Mouse (Mus musculus) midbrain, embryonic 11.5 days (tissue): ENCODE data around the gene Ostm1. TPM values are rescaled to one million over a fixed set of nuclear protein-coding genes. Genes with fewer than 3 reads are reported as not detected.
A peak's percentile ranks its signal among the peaks of the same experiment; 100 is the strongest.

Experiments
- ATAC-seq: fragments of 200-750 bp; cut with Nextera tagmentation; 2 replicates; pipeline ENCODE4 v1.8.0; 2017; ENCODE audit warnings: moderate TSS enrichment, moderate library complexity; ENCODE audit not compliant: low FRiP score
- DNase-seq: peaks from one replicate; pipeline ENCODE4 v3.0.0; 2015; ENCODE audit warnings: low spot score; ENCODE audit errors: missing footprints
- H3K27ac ChIP-seq: fragments of 300-500 bp; sonication (generic); 2 replicates; pipeline ENCODE4 v1.5.1; 2014; ENCODE audit warnings: low read depth, low read length
- H3K27me3 ChIP-seq: fragments of 300-500 bp; sonication (generic); 2 replicates; pipeline ENCODE4 v1.6.1; 2014; ENCODE audit warnings: mild to moderate bottlenecking, low read length, moderate library complexity, mixed read lengths; ENCODE audit not compliant: control insufficient read depth, insufficient read depth
- H3K36me3 ChIP-seq: fragments of 300-500 bp; sonication (generic); 2 replicates; pipeline ENCODE4 v1.6.1; 2014; ENCODE audit warnings: mild to moderate bottlenecking, low read length, moderate library complexity, mixed read lengths; ENCODE audit not compliant: control insufficient read depth, insufficient read depth
- H3K4me1 ChIP-seq: fragments of 300-500 bp; sonication (generic); 2 replicates; pipeline ENCODE4 v1.6.1; 2014; ENCODE audit warnings: low read length; ENCODE audit not compliant: control insufficient read depth, insufficient read depth
- H3K4me2 ChIP-seq: fragments of 300-500 bp; sonication (generic); 2 replicates; pipeline ENCODE4 v1.6.1; 2014; ENCODE audit warnings: mild to moderate bottlenecking, moderate library complexity
- H3K4me3 ChIP-seq: fragments of 300-500 bp; sonication (generic); 2 replicates; pipeline ENCODE4 v1.5.1; 2014; ENCODE audit warnings: low read depth, low read length
- H3K9ac ChIP-seq: fragments of 300-500 bp; sonication (generic); 2 replicates; pipeline ENCODE4 v1.6.1; 2014; ENCODE audit warnings: low read length
- H3K9me3 ChIP-seq: fragments of 300-500 bp; sonication (generic); 2 replicates; pipeline ENCODE4 v1.6.1; 2016; ENCODE audit warnings: low read length; ENCODE audit not compliant: control insufficient read depth
- WGBS: fragments of 180-500 bp; shearing (Covaris S2); extraction: QIAGEN DNeasy Blood & Tissue Kit; methylation state at CpG from one replicate; pipeline ENCODE4 v1.1.7; 2014; 5-methylcytosine and 5-hydroxymethylcytosine counted together
- polyA plus RNA-seq: library from polyadenylated mRNA; unstranded; fragments of >200 nt; fragmentation: Nextera tagmentation; extraction: Ambion mirVana; gene quantifications from 2 replicates; pipeline ENCODE4 v1.2.1, GENCODE M21; 2014

Gene Ostm1
- 28.5 and 29.2 TPM in 2 replicates for polyA plus RNA-seq

- peak within 1 kb of the TSS; percentile 85 for H3K9ac ChIP-seq
- no peaks in the 10 kb centered on the region for H3K36me3 ChIP-seq
- DNase-seq (peak; percentile 97), ATAC-seq (peak; percentile 71)
- peaks cover 76% of the 10 kb centered on the region for H3K27me3 ChIP-seq
- peaks cover 38% of the 10 kb centered on the region for H3K4me1 ChIP-seq
- H3K4me3 ChIP-seq: peak within 1 kb of the TSS; percentile 61
- peak within 1 kb of the TSS; percentile 72 for H3K4me2 ChIP-seq
- WGBS: under 1% methylated on average over 43 of the region's 43 CpGs
- H3K27ac ChIP-seq: peak within 1 kb of the TSS; percentile 61; the same call in 1 of the 2 replicates
- no peaks in the 10 kb centered on the region for H3K9me3 ChIP-seq
Measured at GRCm38 (mm10) chr10:42583157-42583872, at the start of gene Ostm1, which contains the start of gene Nr2e1. Gene Ostm1, plus strand, starts transcription at chr10:42583822. Gene Nr2e1, minus strand, starts transcription at chr10:42583632.

GRCm38 (mm10) chr10:42533836-42534453 lies 49.7 kb upstream of the Ostm1 start:
- no peaks in the 10 kb centered on the region for H3K4me1 ChIP-seq
- peaks cover 3% of the 10 kb centered on the region; the same call in 1 of the 2 replicates for H3K36me3 ChIP-seq
- no peak overlapping the region for H3K4me2 ChIP-seq
- no peaks in the 10 kb centered on the region for H3K27me3 ChIP-seq
- WGBS: 88% methylated on average over 11 of the region's 11 CpGs
- H3K9ac ChIP-seq: no peak overlapping the region
- H3K27ac ChIP-seq: no peak overlapping the region; the same call in 1 of the 2 replicates
- no peak overlapping the region for H3K4me3 ChIP-seq
- ATAC-seq (no peak), DNase-seq (no peak)
- no peaks in the 10 kb centered on the region for H3K9me3 ChIP-seq

- H3K4me1 ChIP-seq: peaks cover 4% of the 10 kb centered on the region; the same call in 1 of the 2 replicates
- ATAC-seq: no peak
- H3K4me3 ChIP-seq: no peak overlapping the region
- no peak for DNase-seq
- no peaks in the 10 kb centered on the region for H3K9me3 ChIP-seq
- no peaks in the 10 kb centered on the region for H3K27me3 ChIP-seq
- H3K27ac ChIP-seq: peak overlapping the region; percentile 5; the same call in 1 of the 2 replicates
- no peak overlapping the region for H3K9ac ChIP-seq
- no peak overlapping the region for H3K4me2 ChIP-seq
- 88% methylated on average over 9 of the region's 9 CpGs for WGBS
- H3K36me3 ChIP-seq: 0 out of 2 replicates have a peak, but pooled peaks cover 3% of the 10 kb centered on the region
Measured at GRCm38 (mm10) chr10:42537571-42538316, 45.9 kb upstream of the Ostm1 start.

GRCm38 (mm10) chr10:42545707-42546503 lies 37.7 kb upstream of the Ostm1 start:
- Histone ChIP-seq H3K4me1 (no peaks in the 10 kb centered on the region), H3K9ac (no peak overlapping the region), H3K4me3 (no peak overlapping the region), H3K27me3 (no peaks in the 10 kb centered on the region), H3K27ac (no peak overlapping the region), H3K36me3 (no peaks in the 10 kb centered on the region), H3K9me3 (no peaks in the 10 kb centered on the region), H3K4me2 (no peak overlapping the region)
- no peak for DNase-seq
- 85% methylated on average over 6 of the region's 6 CpGs for WGBS
- ATAC-seq: no peak

GRCm38 (mm10) chr10:42546507-42546906 lies 37.1 kb upstream of the Ostm1 start:
- H3K27ac ChIP-seq: no peak overlapping the region
- no peak overlapping the region for H3K4me3 ChIP-seq
- no peaks in the 10 kb centered on the region for H3K27me3 ChIP-seq
- no peak overlapping the region for H3K4me2 ChIP-seq
- WGBS: 92% methylated on average over 3 of the region's 3 CpGs
- DNase-seq (no peak), ATAC-seq (no peak)
- H3K9me3 ChIP-seq: no peaks in the 10 kb centered on the region
- no peak overlapping the region for H3K9ac ChIP-seq
- no peaks in the 10 kb centered on the region for H3K36me3 ChIP-seq
- H3K4me1 ChIP-seq: no peaks in the 10 kb centered on the region

- Histone ChIP-seq H3K4me2 (no peak overlapping the region), H3K27ac (no peak overlapping the region), H3K4me3 (no peak overlapping the region), H3K9me3 (no peaks in the 10 kb centered on the region), H3K9ac (no peak overlapping the region), H3K4me1 (peaks cover 3% of the 10 kb centered on the region; the same call in 1 of the 2 replicates), H3K36me3 (no peaks in the 10 kb centered on the region), H3K27me3 (peaks cover 4% of the 10 kb centered on the region)
- DNase-seq: no peak
- ATAC-seq: no peak
- 80% methylated on average over 5 of the region's 5 CpGs for WGBS
Measured at GRCm38 (mm10) chr10:42559581-42560200, 23.9 kb upstream of the Ostm1 start.

GRCm38 (mm10) chr10:42562272-42562671 lies 21.4 kb upstream of the Ostm1 start:
- WGBS: 6% methylated on average over 12 of the region's 12 CpGs

GRCm38 (mm10) chr10:42572567-42572966 lies 11.1 kb upstream of the Ostm1 start:
- Histone ChIP-seq H3K27me3 (peaks cover 86% of the 10 kb centered on the region), H3K9ac (no peak overlapping the region), H3K9me3 (no peaks in the 10 kb centered on the region), H3K4me3 (no peak overlapping the region; the same call in 1 of the 2 replicates), H3K4me2 (peak overlapping the region; percentile 1), H3K27ac (no peak overlapping the region), H3K36me3 (peaks cover 4% of the 10 kb centered on the region), H3K4me1 (peaks cover 13% of the 10 kb centered on the region)
- DNase-seq (no peak), ATAC-seq (peak; percentile 38; the same call in 1 of the 2 replicates)
- WGBS: 3% methylated on average over 20 of the region's 20 CpGs

More at GRCm38 (mm10) chr10:42562272-42562671, 21.4 kb upstream of the Ostm1 start:
- Histone ChIP-seq H3K27me3 (peaks cover 14% of the 10 kb centered on the region), H3K4me2 (no peak overlapping the region), H3K9me3 (no peaks in the 10 kb centered on the region), H3K27ac (no peak overlapping the region), H3K4me3 (no peak overlapping the region), H3K4me1 (peaks cover 3% of the 10 kb centered on the region; the same call in 1 of the 2 replicates), H3K36me3 (peaks cover 4% of the 10 kb centered on the region; the same call in 1 of the 2 replicates), H3K9ac (no peak overlapping the region)
- ATAC-seq (no peak), DNase-seq (no peak)
